Mouse (Mus musculus) ovary, adult 2 months (tissue): ENCODE data around the gene Dusp6. TPM values are rescaled to one million over a fixed set of nuclear protein-coding genes. Genes with fewer than 3 reads are reported as not detected.

ENCODE experiments used
- polyA plus RNA-seq: library from polyadenylated mRNA; depleted of rRNA; stranded (reverse); fragments of >200 nt; gene quantifications from 2 replicates; pipeline ENCODE4 v1.2.3, GENCODE M21; 2012; rRNA removed

Gene Dusp6
- polyA plus RNA-seq, result 30.3 and 33.9 TPM in 2 replicates

GRCm38 (mm10) chr10:99262867-99263379 is at the start of gene Dusp6:
Gene Dusp6 (plus strand): TSS chr10:99263231.

Other genes with a start within 250 kb of the Dusp6 start
- gene Poc1b, start 156.2 kb upstream of the Dusp6 start, polyA plus RNA-seq, result 5.8 and 8.9 TPM in 2 replicates
- 0.92 and 1.1 TPM in 2 replicates for gene Galnt4, start 155.1 kb upstream of the Dusp6 start, polyA plus RNA-seq
- gene Phxr2, start 136.9 kb upstream of the Dusp6 start, polyA plus RNA-seq, result not detected in 2 replicates